Mouse (Mus musculus) brain, embryonic 14.5 days (tissue): ENCODE results near the gene Chchd6.

Experiments
- CTCF ChIP-seq: fragments of 200-500 bp; IDR thresholded peaks from 2 replicates; pipeline ENCODE4 v1.5.1; 2012; ENCODE audit warnings: inconsistent platforms, mild to moderate bottlenecking, moderate library complexity, borderline replicate concordance; ENCODE audit not compliant: insufficient read depth, insufficient read length; ENCODE audit errors: extremely low read depth
- POLR2A ChIP-seq: fragments of 200-500 bp; IDR thresholded peaks from 2 replicates; pipeline ENCODE4 v1.6.1; 2012; ENCODE audit warnings: mild to moderate bottlenecking, inconsistent platforms, borderline replicate concordance; ENCODE audit not compliant: poor library complexity, insufficient read depth, insufficient read length, severe bottlenecking; ENCODE audit errors: extremely low read depth

DNA sequence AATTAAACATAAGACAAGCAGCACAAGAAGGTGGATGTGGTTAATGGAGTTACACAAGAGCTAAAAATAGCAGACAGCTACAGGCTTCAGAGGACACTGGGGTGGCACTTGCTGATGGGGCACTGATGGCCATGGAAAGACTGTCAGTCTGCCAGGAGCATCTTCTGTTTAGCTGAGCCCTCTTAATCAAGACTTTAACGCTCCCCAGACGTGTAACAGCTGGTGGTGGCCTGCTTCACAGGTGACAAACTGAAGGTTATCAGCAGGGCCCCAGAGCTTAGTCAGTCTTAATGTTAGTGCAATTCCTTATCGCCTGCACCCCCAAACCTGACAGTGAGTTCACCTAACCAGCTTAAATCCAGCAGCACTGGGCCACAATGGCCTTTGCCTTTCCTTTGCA is 46.3 kb downstream of the Chchd6 start:
- TF ChIP-seq CTCF (no peak), POLR2A (no peak)
